Comparison of ENCODE assay signal across 28 mouse cellular contexts in the genomic region with DNA sequence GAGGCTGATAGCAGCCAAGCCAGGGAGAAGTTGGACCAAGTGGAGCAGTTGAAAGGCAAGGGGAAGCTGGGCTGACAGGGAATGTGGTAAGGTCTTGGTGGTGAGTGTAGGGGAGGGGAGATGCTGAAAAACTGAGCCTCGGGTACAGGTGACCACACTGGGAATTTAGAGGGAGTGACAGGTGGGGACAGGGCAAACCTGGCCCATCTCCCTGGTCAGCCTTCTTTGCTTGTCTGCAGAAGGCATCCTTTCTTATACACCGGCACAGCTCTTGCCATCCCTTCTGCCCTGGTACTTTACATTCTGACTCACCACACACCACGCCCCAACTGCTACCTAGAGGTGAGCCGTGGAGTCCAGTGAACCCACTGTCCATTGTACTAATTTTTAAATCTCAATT. TPM values are rescaled to one million over a fixed set of nuclear protein-coding genes. Genes with fewer than 3 reads are reported as not detected.
A peak's percentile ranks its signal among the peaks of the same experiment; 100 is the strongest.
DNase-seq lines count a peak whose midpoint lies in the region; ATAC-seq lines count a peak whose summit lies in the region.
"Had no signal": no experiment of that assay in that cellular context is flagged by ENCODE, and none has a peak within 500 bp of the region (broad histone marks: within the 10 kb centered on the region; RNA-seq: fewer than 3 reads in every experiment).

No protein-coding gene starts in this region.

- no peak for ATAC-seq in cerebellum, adult (ENCODE audit: insufficient number of reproducible peaks, low FRiP score, low TSS enrichment)
- ATAC-seq in midbrain, embryonic 11.5 days (ENCODE audit: low FRiP score): no peak
- ATAC-seq in midbrain, embryonic 15.5 days (replicated peaks): no peak
- no peak for ATAC-seq in erythroblast, adult 5-6 weeks (replicated peaks; ENCODE audit: low FRiP score, poor library complexity, severe bottlenecking)
- ATAC-seq: CD4-positive, CD25-positive, alpha-beta regulatory T cell, adult 4 months; forebrain, embryonic 14.5 days; forebrain, postnatal 0 days; hindbrain, embryonic 16.5 days; intestine, embryonic 15.5 days; Patski had no signal

- H3K9me3 ChIP-seq in midbrain, embryonic 11.5 days (ENCODE audit: control insufficient read depth, low read length): no peaks in the 10 kb centered on the region
- H3K9me3 ChIP-seq in midbrain, embryonic 15.5 days: no peaks in the 10 kb centered on the region
- H3K9me3 ChIP-seq: G1E; heart, embryonic 12.5 days; heart, embryonic 15.5 days; intestine, embryonic 15.5 days had no signal

- no peaks in the 10 kb centered on the region for H3K36me3 ChIP-seq in midbrain, embryonic 11.5 days (ENCODE audit: control insufficient read depth, insufficient read depth, low read length)
- no peaks in the 10 kb centered on the region for H3K36me3 ChIP-seq in midbrain, embryonic 15.5 days (replicated peaks)
- H3K36me3 ChIP-seq: G1E; heart, embryonic 12.5 days; heart, embryonic 15.5 days; hindbrain, embryonic 10.5 days; intestine, embryonic 15.5 days had no signal

- peaks cover 25% of the 10 kb centered on the region for H3K4me1 ChIP-seq in midbrain, embryonic 11.5 days (ENCODE audit: control insufficient read depth, insufficient read depth, low read length)
- peaks cover 21% of the 10 kb centered on the region for H3K4me1 ChIP-seq in midbrain, embryonic 15.5 days
- H3K4me1 ChIP-seq: heart, embryonic 15.5 days; intestine, embryonic 15.5 days had no signal

- no peak overlapping the region for H3K9ac ChIP-seq in midbrain, embryonic 11.5 days (ENCODE audit: low read length)
- H3K9ac ChIP-seq in midbrain, embryonic 15.5 days: no peak overlapping the region
- H3K9ac ChIP-seq: forebrain, postnatal 0 days; heart, embryonic 12.5 days; heart, embryonic 15.5 days; intestine, embryonic 15.5 days had no signal

- 60% methylated on average over 4 of the region's 4 CpGs for WGBS in midbrain, embryonic 11.5 days
- 55% methylated on average over 4 of the region's 4 CpGs for WGBS in midbrain, embryonic 15.5 days

- intact Hi-C loops in gastrocnemius, postnatal 36 days (cut with DNase I): no loop called here

- H3K27me3 ChIP-seq in midbrain, embryonic 11.5 days (ENCODE audit: control insufficient read depth, insufficient read depth, low read length): peaks cover 12% of the 10 kb centered on the region; the same call in 1 of the 2 replicates
- no peaks in the 10 kb centered on the region for H3K27me3 ChIP-seq in midbrain, embryonic 15.5 days (replicated peaks)

- no peak overlapping the region for H3K27ac ChIP-seq in midbrain, embryonic 11.5 days (ENCODE audit: low read depth, low read length)
- no peak overlapping the region for H3K27ac ChIP-seq in midbrain, embryonic 15.5 days
- H3K27ac ChIP-seq: heart, embryonic 15.5 days; hindbrain, embryonic 13.5 days; intestine, embryonic 15.5 days had no signal

- H3K4me3 ChIP-seq in midbrain, embryonic 11.5 days (ENCODE audit: low read depth, low read length): no peak overlapping the region
- H3K4me3 ChIP-seq in midbrain, embryonic 15.5 days: no peak overlapping the region
- H3K4me3 ChIP-seq: heart, embryonic 12.5 days; heart, embryonic 15.5 days; hindbrain, embryonic 13.5 days; intestine, embryonic 15.5 days had no signal

- no peak overlapping the region for H3K4me2 ChIP-seq in midbrain, embryonic 11.5 days
- H3K4me2 ChIP-seq in midbrain, embryonic 15.5 days: no peak overlapping the region
- H3K4me2 ChIP-seq: heart, embryonic 15.5 days; intestine, embryonic 15.5 days had no signal

- peak; percentile 50 for DNase-seq in cerebellum, adult 9-10 months
- peak; percentile 77 for DNase-seq in midbrain, embryonic 11.5 days (ENCODE audit: low spot score, missing footprints)
- peak; percentile 49 to 56 for DNase-seq in cerebellum, postnatal 10 days
- peak; percentile 40 to 44 for DNase-seq in cerebellum, postnatal 36 days
- no peak for DNase-seq in gastrocnemius, postnatal 36 days
- DNase-seq: adrenal gland, postnatal 10 days; adrenal gland, postnatal 36 days; forebrain, postnatal 0 days; gastrocnemius, postnatal 25 days; heart, postnatal 10 days; heart, postnatal 36 days; kidney, adult 11 months; kidney, adult 8-10 months had no signal

RNA-seq across cellular contexts. Expression of a gene that starts 19.8 kb away (rescaled TPM):
- polyA plus RNA-seq in midbrain, embryonic 11.5 days (2014; fragmentation: Nextera tagmentation; extraction: Ambion mirVana): 54.5 and 60.0 TPM in 2 replicates
- 43.5 and 49.1 TPM in 2 replicates for polyA plus RNA-seq in midbrain, embryonic 15.5 days (2015; fragmentation: Nextera tagmentation; extraction: Ambion mirVana)
- 10 to 100 TPM; 29.7 to 34.2 TPM for total RNA-seq in gastrocnemius, postnatal 36 days (2021)
- total RNA-seq in erythroblast, adult 5-6 weeks (2015; ENCODE audit: low replicate concordance): 4.8 and 11.1 TPM in 2 replicates
- total RNA-seq in erythroblast, adult 5-6 weeks (2017; ENCODE audit: low replicate concordance): 4.7 and 4.9 TPM in 2 replicates

RNA-seq across cellular contexts. Expression of a gene that starts 54.8 kb away (rescaled TPM):
- polyA plus RNA-seq in midbrain, embryonic 11.5 days (2014; fragmentation: Nextera tagmentation; extraction: Ambion mirVana): 4.0 and 4.4 TPM in 2 replicates
- polyA plus RNA-seq in midbrain, embryonic 15.5 days (2015; fragmentation: Nextera tagmentation; extraction: Ambion mirVana): 23.0 and 24.7 TPM in 2 replicates
- under 1 TPM in 1 of 2 experiments, not detected in 1; 0.23 TPM for total RNA-seq in gastrocnemius, postnatal 36 days (2021)
- not detected in 2 replicates for total RNA-seq in erythroblast, adult 5-6 weeks (2015; ENCODE audit: low replicate concordance)
- total RNA-seq in erythroblast, adult 5-6 weeks (2017; ENCODE audit: low replicate concordance): not detected in 2 replicates
- total RNA-seq: granulocyte monocyte progenitor cell, adult 5-6 weeks had no signal
- polyA plus RNA-seq: C2C12; CD4-positive, CD25-positive, alpha-beta regulatory T cell, adult 4 months; G1E had no signal

Comparison
In these comparisons a context has a peak if more than half of its experiments do, and no peak if none do; other contexts are left out.
1. DNase-seq: peak in cerebellum, adult 9-10 months (single experiment), midbrain, embryonic 11.5 days (single experiment), cerebellum, postnatal 10 days (2 of 2) and cerebellum, postnatal 36 days (2 of 2); none in gastrocnemius, postnatal 36 days (0 of 2).